Mouse (Mus musculus): Measurements from ENCODE around the gene Kxd1. TPM values are rescaled to one million over a fixed set of nuclear protein-coding genes. Genes with fewer than 3 reads are reported as not detected.

The Kxd1 gene
- polyA plus RNA-seq, 1 experiment from 2014 or later, result 57.7 TPM

GRCm38 (mm10) chr8:70466305-70466704 is 61.5 kb downstream of the Kxd1 start:
- H3K27ac ChIP-seq, result peak overlapping the region; percentile 25; the same call in 1 of the 2 replicates
- no peaks in the 10 kb centered on the region for H3K9me3 ChIP-seq
- peaks cover 56% of the 10 kb centered on the region for H3K4me1 ChIP-seq (replicated peaks)

GRCm38 (mm10) chr8:70465701-70466100 is 62.1 kb downstream of the Kxd1 start:
- Histone ChIP-seq H3K27me3 (ENCODE audit: insufficient read depth, poor library complexity, severe bottlenecking) (no peaks in the 10 kb centered on the region), H3K4me1 (replicated peaks) (peaks cover 56% of the 10 kb centered on the region), H3K9me3 (no peaks in the 10 kb centered on the region), H3K36me3 (peaks cover 14% of the 10 kb centered on the region; the same call in 1 of the 2 replicates), H3K4me3 (no peak overlapping the region), H3K27ac (no peak overlapping the region)
- 97% methylated on average over 4 of the region's 4 CpGs for WGBS
- DNase-seq (ENCODE audit: low spot score), result no peak

More at GRCm38 (mm10) chr8:70466305-70466704, 61.5 kb downstream of the Kxd1 start:
- 82% methylated on average over 4 of the region's 4 CpGs for WGBS
- Histone ChIP-seq H3K4me3 (no peak overlapping the region), H3K27me3 (ENCODE audit: insufficient read depth, poor library complexity, severe bottlenecking) (no peaks in the 10 kb centered on the region), H3K36me3 (peaks cover 19% of the 10 kb centered on the region; the same call in 1 of the 2 replicates)
- DNase-seq (ENCODE audit: low spot score), result no peak

GRCm38 (mm10) chr8:70464162-70464561 is 63.6 kb downstream of the Kxd1 start:
- Histone ChIP-seq H3K9me3 (no peaks in the 10 kb centered on the region), H3K36me3 (peaks cover 16% of the 10 kb centered on the region; the same call in 1 of the 2 replicates), H3K27me3 (ENCODE audit: insufficient read depth, poor library complexity, severe bottlenecking) (no peaks in the 10 kb centered on the region), H3K27ac (no peak overlapping the region), H3K4me1 (replicated peaks) (peaks cover 45% of the 10 kb centered on the region), H3K4me3 (no peak overlapping the region)
- no peak for DNase-seq (ENCODE audit: low spot score)
- WGBS, result 87% methylated on average over 6 of the region's 6 CpGs

- DNase-seq (ENCODE audit: low spot score), result no peak
- Histone ChIP-seq H3K27ac (no peak overlapping the region), H3K4me3 (no peak overlapping the region), H3K27me3 (ENCODE audit: insufficient read depth, poor library complexity, severe bottlenecking) (no peaks in the 10 kb centered on the region), H3K36me3 (peaks cover 16% of the 10 kb centered on the region; the same call in 1 of the 2 replicates), H3K9me3 (no peaks in the 10 kb centered on the region), H3K4me1 (replicated peaks) (peaks cover 40% of the 10 kb centered on the region)
- 83% methylated on average over 4 of the region's 4 CpGs for WGBS
These were observed 64.5 kb downstream of the Kxd1 start for GRCm38 (mm10) chr8:70463306-70463705.

GRCm38 (mm10) chr8:70462516-70462813 is 65.3 kb downstream of the Kxd1 start:
- Histone ChIP-seq H3K27ac (no peak overlapping the region), H3K4me3 (no peak overlapping the region), H3K27me3 (ENCODE audit: insufficient read depth, poor library complexity, severe bottlenecking) (no peaks in the 10 kb centered on the region), H3K9me3 (no peaks in the 10 kb centered on the region), H3K4me1 (replicated peaks) (peaks cover 32% of the 10 kb centered on the region), H3K36me3 (peaks cover 16% of the 10 kb centered on the region; the same call in 1 of the 2 replicates)
- no peak for DNase-seq (ENCODE audit: low spot score)
- WGBS, result 90% methylated on average over 8 of the region's 8 CpGs

GRCm38 (mm10) chr8:70461765-70462515 is 65.8 kb downstream of the Kxd1 start:
- H3K27ac ChIP-seq, result no peak overlapping the region
- H3K9me3 ChIP-seq, result no peaks in the 10 kb centered on the region
- DNase-seq (ENCODE audit: low spot score), result no peak
- no peaks in the 10 kb centered on the region for H3K27me3 ChIP-seq (ENCODE audit: insufficient read depth, poor library complexity, severe bottlenecking)
- no peak overlapping the region for H3K4me3 ChIP-seq
- peaks cover 27% of the 10 kb centered on the region for H3K4me1 ChIP-seq (replicated peaks)
- H3K36me3 ChIP-seq, result peaks cover 16% of the 10 kb centered on the region; the same call in 1 of the 2 replicates
- 95% methylated on average over 16 of the region's 16 CpGs for WGBS

GRCm38 (mm10) chr8:70460606-70461005 is 67.2 kb downstream of the Kxd1 start:
- Histone ChIP-seq H3K4me3 (no peak overlapping the region), H3K9me3 (no peaks in the 10 kb centered on the region), H3K27me3 (ENCODE audit: insufficient read depth, poor library complexity, severe bottlenecking) (no peaks in the 10 kb centered on the region), H3K27ac (no peak overlapping the region), H3K36me3 (peaks cover 8% of the 10 kb centered on the region; the same call in 1 of the 2 replicates), H3K4me1 (replicated peaks) (peaks cover 15% of the 10 kb centered on the region; the same call in 1 of the 2 replicates)
- WGBS, result 82% methylated on average over 9 of the region's 9 CpGs
- DNase-seq (ENCODE audit: low spot score), result no peak

GRCm38 (mm10) chr8:70460199-70460598 is 67.6 kb downstream of the Kxd1 start:
- WGBS, result 92% methylated on average over 5 of the region's 5 CpGs

GRCm38 (mm10) chr8:70459636-70460035 is 68.1 kb downstream of the Kxd1 start:
- H3K4me3 ChIP-seq, result no peak overlapping the region
- no peaks in the 10 kb centered on the region for H3K27me3 ChIP-seq (ENCODE audit: insufficient read depth, poor library complexity, severe bottlenecking)
- no peaks in the 10 kb centered on the region for H3K9me3 ChIP-seq
- H3K4me1 ChIP-seq (replicated peaks), result peaks cover 15% of the 10 kb centered on the region; the same call in 1 of the 2 replicates
- peaks cover 7% of the 10 kb centered on the region; the same call in 1 of the 2 replicates for H3K36me3 ChIP-seq
- WGBS, result 97% methylated on average over 2 of the region's 2 CpGs
- no peak overlapping the region for H3K27ac ChIP-seq
- DNase-seq (ENCODE audit: low spot score), result no peak

More at GRCm38 (mm10) chr8:70460199-70460598, 67.6 kb downstream of the Kxd1 start:
- peaks cover 7% of the 10 kb centered on the region; the same call in 1 of the 2 replicates for H3K36me3 ChIP-seq
- peaks cover 15% of the 10 kb centered on the region; the same call in 1 of the 2 replicates for H3K4me1 ChIP-seq (replicated peaks)
- H3K27me3 ChIP-seq (ENCODE audit: insufficient read depth, poor library complexity, severe bottlenecking), result no peaks in the 10 kb centered on the region
- no peak overlapping the region for H3K4me3 ChIP-seq
- H3K9me3 ChIP-seq, result no peaks in the 10 kb centered on the region
- DNase-seq (ENCODE audit: low spot score), result no peak
- H3K27ac ChIP-seq, result no peak overlapping the region

- Histone ChIP-seq H3K4me3 (no peak overlapping the region), H3K27ac (no peak overlapping the region), H3K4me1 (replicated peaks) (peaks cover 12% of the 10 kb centered on the region; the same call in 1 of the 2 replicates), H3K36me3 (peaks cover 7% of the 10 kb centered on the region; the same call in 1 of the 2 replicates), H3K27me3 (ENCODE audit: insufficient read depth, poor library complexity, severe bottlenecking) (peaks cover 8% of the 10 kb centered on the region; the same call in 1 of the 2 replicates), H3K9me3 (no peaks in the 10 kb centered on the region)
- DNase-seq (ENCODE audit: low spot score), result no peak
- WGBS, result 84% methylated on average over 3 of the region's 3 CpGs
These were observed 69.3 kb downstream of the Kxd1 start for GRCm38 (mm10) chr8:70458462-70458861.

Other genes starting within 250 kb of the Kxd1 start
- 107 and 108 TPM in 2 replicates for gene Homer3, start 245.1 kb downstream of the Kxd1 start, polyA plus RNA-seq (2016; fragmentation: Nextera tagmentation; extraction: Ambion mirVana)
- gene Ddx49, start 225.5 kb downstream of the Kxd1 start, polyA plus RNA-seq (2016; fragmentation: Nextera tagmentation; extraction: Ambion mirVana), result 54.4 and 54.8 TPM in 2 replicates
- gene Cope, start 225.4 kb downstream of the Kxd1 start, polyA plus RNA-seq (2016; fragmentation: Nextera tagmentation; extraction: Ambion mirVana), result 324 and 329 TPM in 2 replicates
- gene Cers1, start 212.2 kb downstream of the Kxd1 start, polyA plus RNA-seq (2016; fragmentation: Nextera tagmentation; extraction: Ambion mirVana), result 3.0 and 7.3 TPM in 2 replicates
- 2.9 and 4.3 TPM in 2 replicates for gene Gdf1, start 198.1 kb downstream of the Kxd1 start, polyA plus RNA-seq (2016; fragmentation: Nextera tagmentation; extraction: Ambion mirVana)
- 19.0 and 25.0 TPM in 2 replicates for gene Upf1, start 174.7 kb downstream of the Kxd1 start, polyA plus RNA-seq (2016; fragmentation: Nextera tagmentation; extraction: Ambion mirVana)
- 0.27 and 0.38 TPM in 2 replicates for gene Comp, start 154.4 kb downstream of the Kxd1 start, polyA plus RNA-seq (2016; fragmentation: Nextera tagmentation; extraction: Ambion mirVana)
- 14.8 and 16.7 TPM in 2 replicates for gene Crtc1, start 88.4 kb downstream of the Kxd1 start, polyA plus RNA-seq (2016; fragmentation: Nextera tagmentation; extraction: Ambion mirVana)
- 18.5 and 19.1 TPM in 2 replicates for gene Klhl26, start 51.0 kb downstream of the Kxd1 start, polyA plus RNA-seq (2016; fragmentation: Nextera tagmentation; extraction: Ambion mirVana)
- gene Tmem59l, start 40.6 kb downstream of the Kxd1 start, polyA plus RNA-seq (2016; fragmentation: Nextera tagmentation; extraction: Ambion mirVana), result 11.1 and 11.5 TPM in 2 replicates
- 4.5 and 10.3 TPM in 2 replicates for gene Crlf1, start 34.8 kb downstream of the Kxd1 start, polyA plus RNA-seq (2016; fragmentation: Nextera tagmentation; extraction: Ambion mirVana)
- 131 and 148 TPM in 2 replicates for gene Rex1bd, start 21.2 kb downstream of the Kxd1 start, polyA plus RNA-seq (2016; fragmentation: Nextera tagmentation; extraction: Ambion mirVana)
- 914 and 933 TPM in 2 replicates for gene Uba52, start 17.2 kb downstream of the Kxd1 start, polyA plus RNA-seq (2016; fragmentation: Nextera tagmentation; extraction: Ambion mirVana)
- 311 and 360 TPM in 2 replicates for gene Fkbp8, start 232 bp downstream of the Kxd1 start, polyA plus RNA-seq (2016; fragmentation: Nextera tagmentation; extraction: Ambion mirVana)
- gene Ell, start 11.5 kb upstream of the Kxd1 start, polyA plus RNA-seq (2016; fragmentation: Nextera tagmentation; extraction: Ambion mirVana), result 20.5 and 22.4 TPM in 2 replicates
- gene Isyna1, start 66.4 kb upstream of the Kxd1 start, polyA plus RNA-seq (2016; fragmentation: Nextera tagmentation; extraction: Ambion mirVana), result 158 and 159 TPM in 2 replicates
- gene Ssbp4, start 80.9 kb upstream of the Kxd1 start, polyA plus RNA-seq (2016; fragmentation: Nextera tagmentation; extraction: Ambion mirVana), result 84.4 and 117 TPM in 2 replicates
- 1.1 and 1.6 TPM in 2 replicates for gene Lrrc25, start 88.2 kb upstream of the Kxd1 start, polyA plus RNA-seq (2016; fragmentation: Nextera tagmentation; extraction: Ambion mirVana)
- gene Gdf15, start 104.5 kb upstream of the Kxd1 start, polyA plus RNA-seq (2016; fragmentation: Nextera tagmentation; extraction: Ambion mirVana), result not detected in 2 replicates
- gene Pgpep1, start 132.4 kb upstream of the Kxd1 start, polyA plus RNA-seq (2016; fragmentation: Nextera tagmentation; extraction: Ambion mirVana), result 87.4 and 141 TPM in 2 replicates
- 344 and 354 TPM in 2 replicates for gene Lsm4, start 145.3 kb upstream of the Kxd1 start, polyA plus RNA-seq (2016; fragmentation: Nextera tagmentation; extraction: Ambion mirVana)
- gene Jund, start 171.0 kb upstream of the Kxd1 start, polyA plus RNA-seq (2016; fragmentation: Nextera tagmentation; extraction: Ambion mirVana), result 64.6 and 128 TPM in 2 replicates
- 0.07 TPM in 1 of 2 replicates, not detected in the other for gene Iqcn, start 175.5 kb upstream of the Kxd1 start, polyA plus RNA-seq (2016; fragmentation: Nextera tagmentation; extraction: Ambion mirVana)
- gene Gm3336, start 190.6 kb upstream of the Kxd1 start, polyA plus RNA-seq (2016; fragmentation: Nextera tagmentation; extraction: Ambion mirVana), result not detected in 2 replicates
- gene Pde4c, start 195.8 kb upstream of the Kxd1 start, polyA plus RNA-seq (2016; fragmentation: Nextera tagmentation; extraction: Ambion mirVana), result 0.63 and 0.69 TPM in 2 replicates
- 24.8 and 70.3 TPM in 2 replicates for gene Rab3a, start 226.7 kb upstream of the Kxd1 start, polyA plus RNA-seq (2016; fragmentation: Nextera tagmentation; extraction: Ambion mirVana)
- gene Mpv17l2, start 233.0 kb upstream of the Kxd1 start, polyA plus RNA-seq (2016; fragmentation: Nextera tagmentation; extraction: Ambion mirVana), result 35.0 and 40.6 TPM in 2 replicates
- 73.4 and 82.1 TPM in 2 replicates for gene Pik3r2, start 248.8 kb upstream of the Kxd1 start, polyA plus RNA-seq (2016; fragmentation: Nextera tagmentation; extraction: Ambion mirVana)